Mouse (Mus musculus) Muller cell, postnatal 12 days (primary cell): ENCODE data around the gene Itk.

Source experiments
- DNase-seq: peaks from one replicate; pipeline ENCODE4 v3.0.0-alpha.2; 2015; ENCODE audit errors: inconsistent ontology term

The Itk gene

GRCm38 (mm10) chr11:46389336-46390117 lies at the start of gene Itk:
TSS of gene Itk (minus strand) at chr11:46389515.
- DNase-seq = no peak

- peak; percentile 19 for DNase-seq
Observed at GRCm38 (mm10) chr11:46437459-46438000, 48.2 kb upstream of the Itk start.

GRCm38 (mm10) chr11:46436760-46437458 lies 47.6 kb upstream of the Itk start, which contains the start of gene Med7:
TSS of gene Med7 (plus strand) at chr11:46436925.
- peak; percentile 93 for DNase-seq

GRCm38 (mm10) chr11:46435363-46435762 lies 46.0 kb upstream of the Itk start:
- no peak for DNase-seq

- DNase-seq = peak; percentile 35
Observed at GRCm38 (mm10) chr11:46431129-46431528, 41.8 kb upstream of the Itk start.

- DNase-seq = no peak
Observed at GRCm38 (mm10) chr11:46430123-46430522, 40.8 kb upstream of the Itk start.

- peak; percentile 51 for DNase-seq
Observed at GRCm38 (mm10) chr11:46428131-46428530, 38.8 kb upstream of the Itk start.

- no peak for DNase-seq
Observed at GRCm38 (mm10) chr11:46421086-46421888, 32.0 kb upstream of the Itk start.

GRCm38 (mm10) chr11:46418860-46419259 lies 29.5 kb upstream of the Itk start:
- DNase-seq = no peak

GRCm38 (mm10) chr11:46418438-46418837 lies 29.1 kb upstream of the Itk start:
- DNase-seq = no peak

GRCm38 (mm10) chr11:46410018-46410563 lies 20.8 kb upstream of the Itk start:
- no peak for DNase-seq

GRCm38 (mm10) chr11:46406721-46407120 lies 17.4 kb upstream of the Itk start:
- DNase-seq = no peak

GRCm38 (mm10) chr11:46404986-46405385 lies 15.7 kb upstream of the Itk start:
- no peak for DNase-seq

GRCm38 (mm10) chr11:46401555-46401954 lies 12.2 kb upstream of the Itk start:
- DNase-seq = no peak

GRCm38 (mm10) chr11:46398933-46399383 lies 9.6 kb upstream of the Itk start:
- no peak for DNase-seq

GRCm38 (mm10) chr11:46398473-46398872 lies 9.2 kb upstream of the Itk start:
- no peak for DNase-seq

- no peak for DNase-seq
Observed at GRCm38 (mm10) chr11:46397900-46398299, 8.6 kb upstream of the Itk start.

GRCm38 (mm10) chr11:46396860-46397179 lies 7.5 kb upstream of the Itk start:
- DNase-seq = no peak

GRCm38 (mm10) chr11:46396167-46396859 lies 7.0 kb upstream of the Itk start, which contains the start of gene Fam71b:
TSS of gene Fam71b (plus strand) at chr11:46396559.
- no peak for DNase-seq

- DNase-seq = no peak
Observed at GRCm38 (mm10) chr11:46395698-46396097, 6.4 kb upstream of the Itk start.

GRCm38 (mm10) chr11:46395088-46395487 lies 5.8 kb upstream of the Itk start:
- DNase-seq = no peak
